Comparison of ENCODE assay signal across 7 mouse cellular contexts in the genomic region with DNA sequence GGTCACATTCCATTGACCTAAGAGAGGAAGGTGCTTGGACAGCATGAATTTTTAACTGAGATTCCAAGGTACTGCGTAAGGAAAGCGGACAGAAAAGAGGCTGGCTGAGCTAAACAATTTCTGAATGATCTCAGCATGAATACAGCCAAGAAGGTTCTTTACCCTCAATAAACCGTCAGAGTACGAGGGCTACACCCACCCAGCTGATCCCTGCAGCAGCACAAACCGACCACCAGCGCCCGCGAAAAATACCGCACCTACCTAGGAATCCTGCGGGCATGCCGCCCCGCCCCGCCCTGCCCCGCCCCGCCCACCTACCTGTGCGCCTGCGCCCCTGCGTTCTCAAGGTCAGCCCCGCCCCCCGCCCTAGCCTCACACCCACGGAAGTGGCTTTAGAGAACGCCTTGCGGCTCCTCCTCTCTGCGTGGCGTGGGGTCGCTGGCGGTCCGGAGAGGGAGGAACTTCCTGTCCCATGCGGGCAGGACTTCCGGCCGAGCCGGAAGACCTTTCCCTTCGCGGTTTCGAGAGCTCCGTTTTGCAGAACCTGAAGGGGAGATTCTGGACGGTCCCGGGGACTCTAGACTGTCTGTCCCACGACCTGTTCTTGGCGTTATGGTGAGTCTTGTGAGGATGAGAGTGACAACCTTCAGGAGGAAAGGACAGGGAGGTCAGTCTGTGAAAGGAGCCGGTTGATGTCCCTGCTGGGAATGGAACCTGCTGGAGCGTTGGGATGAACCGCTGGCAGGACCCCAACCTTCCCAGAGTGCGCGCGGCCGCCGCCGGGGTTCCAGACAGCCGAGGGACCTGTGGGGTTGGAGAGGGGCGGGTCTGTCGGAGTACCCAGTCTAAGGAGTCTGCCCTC. TPM values are rescaled to one million over a fixed set of nuclear protein-coding genes. Genes with fewer than 3 reads are reported as not detected.
A peak's percentile ranks its signal among the peaks of the same experiment; 100 is the strongest.
DNase-seq lines count a peak whose midpoint lies in the region; ATAC-seq lines count a peak whose summit lies in the region.

A gene (plus strand): TSS at position 477 of the 862 bp plus-strand sequence.

- peak within 1 kb of the TSS; percentile 77 for H3K4me2 ChIP-seq in intestine, embryonic 15.5 days (replicated peaks)

- no peaks in the 10 kb centered on the region for H3K27me3 ChIP-seq in intestine, embryonic 15.5 days (replicated peaks)
- H3K27me3 ChIP-seq in midbrain, embryonic 10.5 days (ENCODE audit: low read depth, poor library complexity, severe bottlenecking), result no peaks in the 10 kb centered on the region

- intact Hi-C loops in gastrocnemius, postnatal 36 days (cut with DNase I), result no loop called here
- intact Hi-C loops in left cerebral cortex, postnatal 25 days (cut with DNase I), result loop anchor here (2.0 to 10.0 kb wide), 6 partner anchors 127 to 535 kb away; no protein-coding TSS in a partner anchor

- H3K27ac ChIP-seq in intestine, embryonic 15.5 days, result peak within 1 kb of the TSS; percentile 74
- H3K27ac ChIP-seq in midbrain, embryonic 10.5 days (replicated peaks), result peak within 1 kb of the TSS; percentile 89

- H3K9ac ChIP-seq in intestine, embryonic 15.5 days, result peak within 1 kb of the TSS; percentile 68

- peak; percentile 93 for DNase-seq in adrenal gland, adult 2 months
- DNase-seq in embryo, embryonic 11.5 days (ENCODE audit: low read depth, low spot score), result peak; percentile 83
- DNase-seq in gastrocnemius, postnatal 36 days, result peak; percentile 75 to 83
- peak; percentile 87 to 93 for DNase-seq in left cerebral cortex, postnatal 25 days (ENCODE audit: low spot score in 2 of 2)
- peak; percentile 90 for DNase-seq in midbrain, embryonic 10.5 days (ENCODE audit: low spot score)
- DNase-seq in right cerebral cortex, postnatal 4 days, result peak; percentile 81

- under 1% methylated on average over 50 of the region's 52 CpGs for WGBS in intestine, embryonic 15.5 days
- WGBS in midbrain, embryonic 10.5 days, result under 1% methylated on average over 48 of the region's 52 CpGs

- no peaks in the 10 kb centered on the region for H3K9me3 ChIP-seq in intestine, embryonic 15.5 days
- no peaks in the 10 kb centered on the region for H3K9me3 ChIP-seq in midbrain, embryonic 10.5 days (replicated peaks)

- H3K4me3 ChIP-seq in intestine, embryonic 15.5 days (replicated peaks), result peak within 1 kb of the TSS; percentile 71
- H3K4me3 ChIP-seq in midbrain, embryonic 10.5 days, result peak within 1 kb of the TSS; percentile 95

- no peaks in the 10 kb centered on the region; the same call in 1 of the 2 replicates for H3K4me1 ChIP-seq in intestine, embryonic 15.5 days (replicated peaks)
- peaks cover 30% of the 10 kb centered on the region for H3K4me1 ChIP-seq in midbrain, embryonic 10.5 days

- ATAC-seq in intestine, embryonic 15.5 days, result peak; percentile 98

- H3K36me3 ChIP-seq in intestine, embryonic 15.5 days, result no peaks in the 10 kb centered on the region
- H3K36me3 ChIP-seq in midbrain, embryonic 10.5 days, result no peaks in the 10 kb centered on the region; the same call in 1 of the 2 replicates

RNA-seq across cellular contexts. Expression of the gene that starts here (rescaled TPM):
- total RNA-seq in adrenal gland, adult 2 months (2021), result 10 to 100 TPM; 15.6 to 22.7 TPM
- 0.69 and 1.0 TPM in 2 replicates for polyA plus RNA-seq in adrenal gland, adult 2 months (2012; rRNA removed)
- 10 to 100 TPM; 10.4 to 11.7 TPM for total RNA-seq in gastrocnemius, postnatal 36 days (2021)
- polyA plus RNA-seq in intestine, embryonic 15.5 days (2015; fragmentation: Nextera tagmentation; extraction: Ambion mirVana), result 25.0 and 30.1 TPM in 2 replicates
- total RNA-seq in left cerebral cortex, postnatal 25 days (2021), result 10 to 100 TPM; 28.3 to 34.7 TPM
- 18.8 and 20.8 TPM in 2 replicates for polyA plus RNA-seq in midbrain, embryonic 10.5 days (2016; fragmentation: Nextera tagmentation; extraction: Ambion mirVana)

Comparison
In these comparisons a context has a peak if more than half of its experiments do, and no peak if none do; other contexts are left out.
1. Peak in every context shown above with its lines: DNase-seq, ATAC-seq, H3K4me3 ChIP-seq and H3K27ac ChIP-seq.